Mouse (Mus musculus) neural tube, embryonic 14.5 days (tissue): ENCODE results near the gene Lrrc4. TPM values are rescaled to one million over a fixed set of nuclear protein-coding genes. Genes with fewer than 3 reads are reported as not detected.

ENCODE experiments used
- ATAC-seq: fragments of 200-750 bp; cut with Nextera tagmentation; 2 replicates; pipeline ENCODE4 v1.8.0; 2017; ENCODE audit warnings: low read depth, mild to moderate bottlenecking, moderate TSS enrichment, moderate library complexity
- H3K27ac ChIP-seq: fragments of 300-500 bp; sonication (generic); 2 replicates; pipeline ENCODE4 v1.5.1; 2014; ENCODE audit warnings: low read depth, mild to moderate bottlenecking, control low read depth, low read length, moderate library complexity, mixed read lengths
- H3K27me3 ChIP-seq: fragments of 300-500 bp; sonication (generic); 2 replicates; pipeline ENCODE4 v1.6.1; 2014; ENCODE audit warnings: low read length; ENCODE audit not compliant: control insufficient read depth, insufficient read depth
- H3K36me3 ChIP-seq: fragments of 300-500 bp; sonication (generic); 2 replicates; pipeline ENCODE4 v1.6.1; 2014; ENCODE audit warnings: low read length, mixed read lengths; ENCODE audit not compliant: control insufficient read depth, insufficient read depth
- H3K4me1 ChIP-seq: fragments of 300-500 bp; sonication (generic); 2 replicates; pipeline ENCODE4 v1.6.1; 2014; ENCODE audit warnings: low read length; ENCODE audit not compliant: control insufficient read depth, insufficient read depth
- H3K4me2 ChIP-seq: fragments of 300-500 bp; sonication (generic); 2 replicates; pipeline ENCODE4 v1.6.1; 2014; ENCODE audit warnings: mild to moderate bottlenecking, low read depth, low read length, control low read depth
- H3K4me3 ChIP-seq: fragments of 300-500 bp; sonication (generic); 2 replicates; pipeline ENCODE4 v1.5.1; 2014; ENCODE audit warnings: low read depth, low read length, control low read depth, mixed read lengths
- H3K9ac ChIP-seq: fragments of 300-500 bp; sonication (generic); replicated peaks from 2 replicates; pipeline ENCODE4 v1.6.1; 2014; ENCODE audit warnings: low read depth, mild to moderate bottlenecking, control low read depth, low read length, mixed read lengths
- H3K9me3 ChIP-seq: fragments of 300-500 bp; sonication (generic); 2 replicates; pipeline ENCODE4 v1.6.1; 2016; ENCODE audit warnings: low read length; ENCODE audit not compliant: control insufficient read depth
- WGBS: fragments of 180-500 bp; shearing (Covaris S2); extraction: QIAGEN DNeasy Blood & Tissue Kit; methylation state at CpG from one replicate; pipeline ENCODE4 v1.1.7; 2014; 5-methylcytosine and 5-hydroxymethylcytosine counted together
- polyA plus RNA-seq: library from polyadenylated mRNA; unstranded; fragments of >200 nt; fragmentation: Nextera tagmentation; extraction: Ambion mirVana; gene quantifications from 2 replicates; pipeline ENCODE4 v1.2.1, GENCODE M21; 2014

Lrrc4 gene
- polyA plus RNA-seq, 1 experiment from 2014 or later: 11.5 TPM

DNA sequence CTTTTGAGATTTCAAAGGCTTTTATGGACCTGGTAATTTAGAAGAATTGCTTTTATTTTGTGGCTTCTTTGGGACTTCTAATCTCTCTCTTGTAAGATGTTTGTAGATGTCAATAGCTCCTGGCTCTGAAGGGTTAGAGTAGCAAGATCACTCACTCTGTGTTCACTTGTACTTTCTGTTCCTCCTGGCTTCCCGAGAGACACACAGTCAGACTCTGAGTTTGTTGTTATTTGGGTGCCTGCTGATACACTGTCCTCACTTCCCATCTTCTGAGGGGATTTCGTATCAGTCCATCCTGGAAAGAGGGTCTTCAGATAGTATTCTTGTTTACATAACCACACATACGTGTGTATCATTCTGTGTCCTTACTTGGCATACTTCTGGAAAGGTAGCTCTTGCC, 208.6 kb downstream of the Lrrc4 start:
- Histone ChIP-seq H3K4me2 (no peak overlapping the region), H3K36me3 (no peaks in the 10 kb centered on the region), H3K27ac (no peak overlapping the region), H3K9me3 (no peaks in the 10 kb centered on the region), H3K27me3 (no peaks in the 10 kb centered on the region), H3K9ac (no peak overlapping the region), H3K4me3 (no peak overlapping the region), H3K4me1 (peaks cover 20% of the 10 kb centered on the region)
- ATAC-seq: no peak
- 60% methylated on average over 3 of the region's 3 CpGs for WGBS

- WGBS: 29% methylated on average over 6 of the region's 6 CpGs
- Histone ChIP-seq H3K27me3 (no peaks in the 10 kb centered on the region), H3K9ac (no peak overlapping the region), H3K4me1 (peaks cover 20% of the 10 kb centered on the region), H3K27ac (no peak overlapping the region), H3K4me2 (no peak overlapping the region), H3K9me3 (no peaks in the 10 kb centered on the region), H3K4me3 (no peak overlapping the region), H3K36me3 (no peaks in the 10 kb centered on the region)
- ATAC-seq: no peak
Observed at GRCm38 (mm10) chr6:28622522-28622921, 209.0 kb downstream of the Lrrc4 start.

- no peak overlapping the region for H3K9ac ChIP-seq
- no peak overlapping the region for H3K4me2 ChIP-seq
- H3K36me3 ChIP-seq: no peaks in the 10 kb centered on the region
- peaks cover 20% of the 10 kb centered on the region for H3K4me1 ChIP-seq
- no peaks in the 10 kb centered on the region for H3K27me3 ChIP-seq
- ATAC-seq: no peak
- WGBS: 87% methylated on average over 5 of the region's 5 CpGs
- H3K4me3 ChIP-seq: no peak overlapping the region
- no peaks in the 10 kb centered on the region for H3K9me3 ChIP-seq
- no peak overlapping the region for H3K27ac ChIP-seq
Observed at GRCm38 (mm10) chr6:28621961-28622360, 209.6 kb downstream of the Lrrc4 start.

DNA sequence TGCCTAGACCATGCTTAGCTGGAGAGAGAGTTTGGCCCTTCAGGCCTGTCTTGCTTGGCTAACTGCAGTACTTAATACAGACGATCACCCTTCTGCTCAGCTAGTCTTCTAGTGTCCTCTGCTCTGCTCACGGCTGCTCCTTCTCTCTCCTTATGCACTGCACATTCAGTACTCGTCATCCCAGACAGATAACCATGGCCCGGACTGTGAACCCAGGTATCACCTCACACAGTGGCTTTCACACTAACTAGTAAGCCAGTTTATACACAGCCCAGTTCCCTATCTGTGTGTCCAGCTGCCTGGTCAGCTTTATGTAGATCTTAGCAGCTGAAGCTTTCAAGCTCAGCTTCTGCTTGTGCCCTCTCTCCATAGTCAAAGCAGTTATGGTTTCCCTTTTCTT, 210.1 kb downstream of the Lrrc4 start:
- no peak overlapping the region for H3K27ac ChIP-seq
- WGBS: 82% methylated on average over 4 of the region's 4 CpGs
- no peak overlapping the region for H3K4me2 ChIP-seq
- H3K4me1 ChIP-seq: peaks cover 20% of the 10 kb centered on the region
- no peak overlapping the region for H3K9ac ChIP-seq
- H3K36me3 ChIP-seq: no peaks in the 10 kb centered on the region
- no peak for ATAC-seq
- H3K27me3 ChIP-seq: no peaks in the 10 kb centered on the region
- no peak overlapping the region for H3K4me3 ChIP-seq
- H3K9me3 ChIP-seq: no peaks in the 10 kb centered on the region

- Histone ChIP-seq H3K36me3 (no peaks in the 10 kb centered on the region), H3K27ac (no peak overlapping the region), H3K4me1 (peaks cover 20% of the 10 kb centered on the region), H3K4me2 (no peak overlapping the region), H3K9me3 (no peaks in the 10 kb centered on the region), H3K4me3 (no peak overlapping the region), H3K9ac (no peak overlapping the region), H3K27me3 (no peaks in the 10 kb centered on the region)
- peak; percentile 42 for ATAC-seq
- 24% methylated on average over 7 of the region's 7 CpGs for WGBS
Observed at GRCm38 (mm10) chr6:28618751-28619153, 212.8 kb downstream of the Lrrc4 start.

DNA sequence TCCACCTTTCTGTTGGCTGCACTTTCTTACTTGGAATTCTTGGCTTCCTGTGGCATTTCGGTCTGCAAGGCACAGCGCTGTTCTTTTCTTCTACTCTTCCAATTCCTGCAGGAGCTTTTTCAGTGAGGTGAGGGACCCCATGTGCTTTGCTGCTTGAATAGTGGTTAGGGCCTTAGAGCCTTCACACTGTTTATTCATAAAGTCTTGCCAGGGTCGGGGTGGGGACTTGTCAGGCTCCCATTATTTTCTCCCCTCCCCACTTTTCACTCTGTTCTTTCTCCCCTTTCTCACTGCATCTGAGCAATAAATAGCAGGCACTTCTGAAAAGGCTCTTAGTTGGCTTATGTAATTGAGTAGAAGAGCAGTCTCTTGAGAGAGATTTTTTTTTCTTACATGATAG, 213.2 kb downstream of the Lrrc4 start:
- no peak for ATAC-seq
- peaks cover 20% of the 10 kb centered on the region for H3K4me1 ChIP-seq
- no peaks in the 10 kb centered on the region for H3K9me3 ChIP-seq
- no peak overlapping the region for H3K4me3 ChIP-seq
- H3K27ac ChIP-seq: no peak overlapping the region
- H3K9ac ChIP-seq: no peak overlapping the region
- H3K36me3 ChIP-seq: no peaks in the 10 kb centered on the region
- H3K27me3 ChIP-seq: no peaks in the 10 kb centered on the region
- 43% methylated on average over 3 of the region's 3 CpGs for WGBS
- H3K4me2 ChIP-seq: no peak overlapping the region

DNA sequence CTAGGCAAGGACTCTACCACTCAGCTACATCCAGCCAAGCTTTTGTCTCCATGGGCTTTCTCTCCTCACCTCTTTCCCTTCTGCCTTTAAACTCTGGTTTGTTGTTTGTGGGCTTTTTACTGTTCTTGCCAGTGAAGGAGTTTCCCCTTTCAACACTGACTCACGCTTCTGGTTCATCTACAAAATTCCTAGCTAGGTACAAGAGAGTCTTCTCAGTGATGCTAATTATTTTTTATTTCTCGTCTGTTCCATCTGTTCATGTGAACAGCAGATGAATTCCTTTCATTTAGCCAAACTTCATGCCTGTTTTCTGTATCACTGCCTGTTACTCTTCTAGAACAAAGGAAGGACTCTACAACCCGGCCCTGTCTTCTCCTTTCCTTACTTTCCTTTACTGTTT, 215.6 kb downstream of the Lrrc4 start:
- Histone ChIP-seq H3K27ac (no peak overlapping the region), H3K9ac (no peak overlapping the region), H3K27me3 (no peaks in the 10 kb centered on the region), H3K4me1 (peaks cover 11% of the 10 kb centered on the region), H3K36me3 (no peaks in the 10 kb centered on the region), H3K4me2 (no peak overlapping the region), H3K9me3 (no peaks in the 10 kb centered on the region), H3K4me3 (no peak overlapping the region)
- WGBS: 25% methylated on average over 3 of the region's 3 CpGs
- no peak for ATAC-seq

- WGBS: 87% methylated on average over 3 of the region's 3 CpGs
- Histone ChIP-seq H3K4me2 (no peak overlapping the region), H3K9ac (no peak overlapping the region), H3K36me3 (no peaks in the 10 kb centered on the region), H3K9me3 (no peaks in the 10 kb centered on the region), H3K4me1 (peaks cover 11% of the 10 kb centered on the region), H3K27me3 (no peaks in the 10 kb centered on the region), H3K27ac (no peak overlapping the region), H3K4me3 (no peak overlapping the region)
- no peak for ATAC-seq
Observed at GRCm38 (mm10) chr6:28615408-28615807, 216.1 kb downstream of the Lrrc4 start.

- Histone ChIP-seq H3K4me2 (no peak overlapping the region), H3K4me1 (peaks cover 11% of the 10 kb centered on the region), H3K27ac (no peak overlapping the region), H3K4me3 (no peak overlapping the region), H3K36me3 (no peaks in the 10 kb centered on the region), H3K9me3 (no peaks in the 10 kb centered on the region), H3K27me3 (no peaks in the 10 kb centered on the region), H3K9ac (no peak overlapping the region)
- ATAC-seq: no peak
- 80% methylated on average over 4 of the region's 4 CpGs for WGBS
Observed at GRCm38 (mm10) chr6:28614856-28615255, 216.7 kb downstream of the Lrrc4 start.

GRCm38 (mm10) chr6:28613441-28613840, 218.1 kb downstream of the Lrrc4 start:
- Histone ChIP-seq H3K27me3 (no peaks in the 10 kb centered on the region), H3K4me2 (no peak overlapping the region), H3K4me3 (no peak overlapping the region), H3K27ac (no peak overlapping the region), H3K36me3 (no peaks in the 10 kb centered on the region), H3K9me3 (no peaks in the 10 kb centered on the region), H3K4me1 (peaks cover 3% of the 10 kb centered on the region), H3K9ac (no peak overlapping the region)
- WGBS: 68% methylated on average over 4 of the region's 4 CpGs
- no peak for ATAC-seq
